Mouse (Mus musculus) heart, embryonic 15.5 days (tissue): ENCODE results near the gene Ppp2r2c. TPM values are rescaled to one million over a fixed set of nuclear protein-coding genes. Genes with fewer than 3 reads are reported as not detected.

Experiments
- ATAC-seq: fragments of 200-750 bp; cut with Nextera tagmentation; replicated peaks from 2 replicates; pipeline ENCODE4 v1.8.0; 2017; ENCODE audit warnings: low read depth, moderate TSS enrichment; ENCODE audit not compliant: insufficient number of reproducible peaks, insufficient read depth, low FRiP score
- H3K27ac ChIP-seq: fragments of 300-500 bp; sonication (generic); 2 replicates; pipeline ENCODE4 v1.5.1; 2015; ENCODE audit warnings: mild to moderate bottlenecking, inconsistent platforms
- H3K27me3 ChIP-seq: fragments of 300-500 bp; sonication (generic); 2 replicates; pipeline ENCODE4 v1.6.1; 2015; ENCODE audit warnings: inconsistent platforms
- H3K36me3 ChIP-seq: fragments of 300-500 bp; sonication (generic); 2 replicates; pipeline ENCODE4 v1.6.1; 2015; ENCODE audit warnings: mild to moderate bottlenecking, inconsistent platforms
- H3K4me1 ChIP-seq: fragments of 300-500 bp; sonication (generic); replicated peaks from 2 replicates; pipeline ENCODE4 v1.6.1; 2015; ENCODE audit warnings: inconsistent platforms
- H3K4me2 ChIP-seq: fragments of 300-500 bp; sonication (generic); 2 replicates; pipeline ENCODE4 v1.6.1; 2015; ENCODE audit warnings: inconsistent platforms, mild to moderate bottlenecking, moderate library complexity
- H3K4me3 ChIP-seq: fragments of 300-500 bp; sonication (generic); 2 replicates; pipeline ENCODE4 v1.5.1; 2015; ENCODE audit warnings: mild to moderate bottlenecking, inconsistent platforms
- H3K9ac ChIP-seq: fragments of 300-500 bp; sonication (generic); 2 replicates; pipeline ENCODE4 v1.6.1; 2015; ENCODE audit warnings: mild to moderate bottlenecking, inconsistent platforms
- H3K9me3 ChIP-seq: fragments of 300-500 bp; sonication (generic); replicated peaks from 2 replicates; pipeline ENCODE4 v1.6.1; 2016; ENCODE audit warnings: inconsistent platforms
- whole genome bisulfite sequencing: fragments of 180-500 bp; shearing (Covaris S2); methylation state at CpG from one replicate; pipeline ENCODE4 v1.1.7; 2015; ENCODE audit warnings: mixed read lengths; 5-methylcytosine and 5-hydroxymethylcytosine counted together
- polyA plus RNA-seq: library from polyadenylated mRNA; unstranded; fragments of >200 nt; fragmentation: Nextera tagmentation; extraction: Ambion mirVana; gene quantifications from 2 replicates; pipeline ENCODE4 v1.2.1, GENCODE M21; 2015

Ppp2r2c gene
- polyA plus RNA-seq, 1 experiment from 2014 or later = 0.10 TPM

DNA sequence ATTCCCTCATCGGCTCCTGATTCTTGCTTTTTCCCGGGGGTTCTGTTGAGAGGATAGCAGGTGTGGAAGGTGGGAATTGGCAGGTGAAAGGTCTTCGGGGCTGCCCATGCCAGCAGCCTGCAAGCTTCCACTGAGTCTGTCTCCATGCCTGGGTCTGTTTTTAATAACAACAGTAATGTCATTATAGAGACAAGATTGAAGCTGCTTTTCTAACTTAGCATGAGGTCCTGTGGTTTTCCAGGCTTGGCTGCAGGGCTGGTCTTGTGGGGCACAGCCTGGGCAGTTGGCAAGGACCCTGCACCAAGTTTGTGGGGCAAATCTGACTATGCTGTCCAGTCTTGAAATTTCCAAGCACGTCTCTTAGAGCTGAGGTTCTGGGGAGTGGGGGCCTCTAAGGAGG is 7.6 kb downstream of the Ppp2r2c start:
- Histone ChIP-seq H3K9ac (no peak overlapping the region), H3K27me3 (peaks cover 44% of the 10 kb centered on the region), H3K36me3 (no peaks in the 10 kb centered on the region), H3K4me2 (no peak overlapping the region), H3K4me1 (no peaks in the 10 kb centered on the region), H3K27ac (no peak overlapping the region), H3K4me3 (no peak overlapping the region), H3K9me3 (no peaks in the 10 kb centered on the region)
- 66% methylated on average over 4 of the region's 4 CpGs for WGBS
- no peak for ATAC-seq

DNA sequence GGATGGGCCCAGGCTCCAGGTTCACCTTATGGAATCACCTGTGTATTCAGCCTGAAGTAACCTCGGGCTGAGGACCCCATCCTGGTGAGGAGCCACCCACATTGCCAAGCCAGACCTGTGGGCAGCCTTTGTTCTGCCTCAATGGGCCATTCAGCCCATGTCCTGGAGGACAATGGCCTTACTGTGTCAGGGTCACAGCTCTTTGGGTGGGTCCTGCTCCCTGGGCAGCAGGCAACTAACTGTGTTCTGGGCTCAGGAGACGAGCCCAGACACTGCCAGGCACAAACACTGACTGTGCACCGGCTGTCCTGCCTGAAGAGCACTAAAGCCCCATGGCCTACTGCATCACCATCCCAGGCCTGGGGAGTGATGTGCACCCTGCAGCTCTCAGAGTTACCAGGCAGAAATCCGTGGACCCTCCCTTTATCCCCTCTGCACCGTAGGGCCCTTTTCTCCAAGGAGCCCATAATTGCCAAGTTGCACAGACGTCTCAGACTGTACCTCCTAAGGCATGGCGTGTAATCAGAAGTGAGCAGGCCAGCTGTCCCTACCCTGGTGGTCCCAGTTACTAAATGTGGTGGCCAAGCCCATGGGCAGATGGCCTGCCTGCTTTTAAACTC is 8.6 kb downstream of the Ppp2r2c start:
- no peak overlapping the region for H3K9ac ChIP-seq
- no peak overlapping the region for H3K4me2 ChIP-seq
- H3K27me3 ChIP-seq = peaks cover 35% of the 10 kb centered on the region
- no peaks in the 10 kb centered on the region for H3K36me3 ChIP-seq
- WGBS = 67% methylated on average over 7 of the region's 7 CpGs
- H3K4me3 ChIP-seq = no peak overlapping the region
- H3K4me1 ChIP-seq = no peaks in the 10 kb centered on the region
- no peaks in the 10 kb centered on the region for H3K9me3 ChIP-seq
- no peak for ATAC-seq
- H3K27ac ChIP-seq = no peak overlapping the region

DNA sequence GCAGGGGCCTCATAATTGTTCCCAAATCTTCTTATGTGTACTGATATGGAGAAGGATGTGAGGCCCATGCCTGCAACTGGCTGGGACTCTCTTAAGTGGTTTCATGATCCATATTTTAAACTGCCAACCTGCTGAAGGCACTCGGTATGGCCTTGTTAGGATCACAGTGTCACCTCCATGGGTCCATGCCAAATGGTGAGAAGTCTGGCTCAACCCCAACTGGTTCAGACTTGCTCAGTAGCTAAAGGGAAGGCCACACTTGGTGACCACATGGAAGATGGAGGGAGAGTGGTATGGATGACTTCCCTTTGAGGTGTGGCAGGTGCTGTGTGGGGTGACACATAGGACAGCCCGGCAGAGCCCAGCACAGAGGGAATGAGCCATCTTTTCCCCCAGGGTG is 9.3 kb downstream of the Ppp2r2c start:
- 61% methylated on average over 2 of the region's 2 CpGs for WGBS
- H3K9me3 ChIP-seq = no peaks in the 10 kb centered on the region
- H3K27ac ChIP-seq = no peak overlapping the region
- peaks cover 27% of the 10 kb centered on the region for H3K27me3 ChIP-seq
- H3K4me1 ChIP-seq = no peaks in the 10 kb centered on the region
- no peak for ATAC-seq
- H3K4me3 ChIP-seq = no peak overlapping the region
- H3K36me3 ChIP-seq = no peaks in the 10 kb centered on the region
- H3K9ac ChIP-seq = no peak overlapping the region
- no peak overlapping the region for H3K4me2 ChIP-seq

DNA sequence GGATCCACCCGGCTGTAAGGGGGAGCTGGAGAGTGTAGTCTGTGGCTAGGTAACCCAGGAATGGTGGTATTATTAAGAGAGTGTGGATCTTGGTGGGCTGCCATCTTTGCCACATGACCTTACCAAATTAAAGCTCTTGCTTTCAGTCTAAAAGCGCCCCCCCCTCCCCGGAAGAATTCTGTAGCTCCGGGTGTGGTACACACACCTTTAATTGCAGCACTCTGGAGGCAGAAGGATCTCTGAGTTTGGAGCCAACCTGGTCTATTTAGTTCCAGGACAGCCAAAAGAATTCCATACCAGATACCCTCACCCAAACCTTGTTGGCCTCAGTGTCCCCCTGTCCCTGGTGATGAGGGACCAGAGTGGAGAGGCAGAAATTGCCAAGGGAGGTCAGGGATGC is 10.5 kb downstream of the Ppp2r2c start:
- no peak overlapping the region for H3K4me2 ChIP-seq
- no peaks in the 10 kb centered on the region for H3K4me1 ChIP-seq
- peaks cover 20% of the 10 kb centered on the region for H3K27me3 ChIP-seq
- 76% methylated on average over 4 of the region's 4 CpGs for WGBS
- no peak for ATAC-seq
- H3K9ac ChIP-seq = no peak overlapping the region
- no peaks in the 10 kb centered on the region for H3K9me3 ChIP-seq
- no peak overlapping the region for H3K27ac ChIP-seq
- no peaks in the 10 kb centered on the region for H3K36me3 ChIP-seq
- H3K4me3 ChIP-seq = no peak overlapping the region

DNA sequence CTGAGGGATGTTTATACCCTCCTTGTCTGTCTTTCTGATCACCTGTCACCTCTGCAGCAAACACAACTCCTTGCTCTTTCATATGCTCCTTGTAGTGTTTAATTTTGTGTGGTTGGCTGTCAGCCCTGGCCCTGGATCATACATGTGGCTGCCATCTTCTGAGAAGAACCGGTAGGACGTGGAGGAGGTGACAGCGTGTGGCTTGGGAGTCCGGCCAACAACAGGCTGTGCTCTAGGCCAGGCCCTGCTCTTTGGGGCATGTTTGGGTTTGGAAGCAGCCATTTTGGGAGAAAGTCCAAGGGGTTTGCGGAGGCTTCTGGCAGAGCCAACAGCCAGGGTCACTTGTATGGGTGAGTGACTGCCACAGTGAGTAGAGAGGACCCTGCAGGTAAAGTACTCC is 12.3 kb downstream of the Ppp2r2c start:
- peaks cover 6% of the 10 kb centered on the region; the same call in 1 of the 2 replicates for H3K27me3 ChIP-seq
- H3K9me3 ChIP-seq = no peaks in the 10 kb centered on the region
- H3K36me3 ChIP-seq = no peaks in the 10 kb centered on the region
- H3K4me3 ChIP-seq = no peak overlapping the region
- no peak overlapping the region for H3K27ac ChIP-seq
- 73% methylated on average over 5 of the region's 5 CpGs for WGBS
- no peak for ATAC-seq
- no peak overlapping the region for H3K4me2 ChIP-seq
- H3K4me1 ChIP-seq = no peaks in the 10 kb centered on the region
- no peak overlapping the region for H3K9ac ChIP-seq

DNA sequence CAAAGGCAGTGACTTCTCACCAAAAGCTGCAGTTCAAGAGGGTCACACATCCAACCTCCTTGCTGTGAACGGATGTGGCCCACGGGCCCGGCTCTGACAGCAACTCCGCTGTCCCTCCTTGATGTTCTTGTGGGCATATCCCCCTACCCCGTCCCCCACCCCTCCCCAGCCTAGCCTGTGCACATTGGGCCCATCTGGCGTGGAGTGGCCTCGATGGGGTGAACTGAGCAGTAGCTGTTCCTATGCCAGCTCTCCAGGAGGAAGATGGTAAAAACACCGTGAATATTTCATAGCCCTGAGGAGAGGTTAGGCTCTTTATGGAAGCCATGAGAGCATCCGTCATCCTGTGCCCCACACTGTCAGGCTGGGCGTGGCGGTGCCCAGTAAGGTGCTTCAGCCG is 15.2 kb downstream of the Ppp2r2c start:
- Histone ChIP-seq H3K4me1 (no peaks in the 10 kb centered on the region), H3K9me3 (no peaks in the 10 kb centered on the region), H3K27me3 (no peaks in the 10 kb centered on the region), H3K4me3 (no peak overlapping the region), H3K9ac (no peak overlapping the region), H3K4me2 (no peak overlapping the region), H3K36me3 (no peaks in the 10 kb centered on the region), H3K27ac (no peak overlapping the region)
- no peak for ATAC-seq
- WGBS = 77% methylated on average over 12 of the region's 12 CpGs

DNA sequence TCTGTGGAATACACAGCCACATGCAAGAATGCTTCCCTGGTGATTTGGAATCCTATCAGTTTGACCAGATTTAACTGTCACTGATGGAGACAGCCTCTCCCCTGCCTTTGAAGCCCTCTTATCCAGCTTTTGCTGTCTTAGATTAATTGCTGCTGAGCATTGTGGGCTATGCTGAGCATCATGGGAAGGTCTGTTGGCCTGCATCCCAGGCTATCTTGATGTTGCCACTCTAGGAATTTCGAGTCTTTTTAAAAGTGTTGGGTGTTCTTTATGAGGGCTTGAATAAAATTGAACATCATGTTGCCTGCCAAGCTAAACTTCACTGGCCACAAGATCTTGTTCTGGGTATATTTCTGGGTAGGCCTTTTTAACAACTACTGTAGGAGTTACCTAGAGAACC is 16.8 kb downstream of the Ppp2r2c start:
- Histone ChIP-seq H3K27ac (no peak overlapping the region), H3K9ac (no peak overlapping the region), H3K36me3 (no peaks in the 10 kb centered on the region), H3K4me2 (no peak overlapping the region), H3K4me1 (no peaks in the 10 kb centered on the region), H3K4me3 (no peak overlapping the region), H3K27me3 (no peaks in the 10 kb centered on the region; the same call in 1 of the 2 replicates), H3K9me3 (no peaks in the 10 kb centered on the region)
- WGBS = 38% methylated on average over 1 of the region's 1 CpGs
- no peak for ATAC-seq

DNA sequence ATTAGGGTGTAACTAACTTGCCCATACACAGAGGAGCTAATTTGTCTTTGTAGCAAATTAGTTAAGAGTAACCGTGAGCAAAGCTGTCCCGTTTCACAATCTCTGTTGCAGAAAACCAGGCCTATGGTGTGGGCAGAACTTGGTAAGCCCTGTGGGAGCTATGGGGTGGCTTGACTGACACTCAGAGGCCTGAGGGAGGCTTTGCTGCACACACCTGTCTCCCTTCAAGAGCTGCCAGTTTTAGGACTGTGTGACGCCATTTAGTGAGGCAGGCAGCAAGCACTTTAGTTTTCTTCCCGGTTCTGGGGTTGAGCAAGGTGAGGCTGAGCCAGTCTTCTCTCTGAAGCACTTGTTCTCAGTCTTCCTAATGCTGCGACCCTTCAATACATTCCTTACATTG is 17.3 kb downstream of the Ppp2r2c start:
- no peaks in the 10 kb centered on the region; the same call in 1 of the 2 replicates for H3K27me3 ChIP-seq
- no peak overlapping the region for H3K9ac ChIP-seq
- H3K36me3 ChIP-seq = no peaks in the 10 kb centered on the region
- peaks cover 1% of the 10 kb centered on the region; the same call in 1 of the 2 replicates for H3K4me1 ChIP-seq
- no peak for ATAC-seq
- 78% methylated on average over 5 of the region's 5 CpGs for WGBS
- H3K9me3 ChIP-seq = no peaks in the 10 kb centered on the region
- H3K4me2 ChIP-seq = no peak overlapping the region
- H3K27ac ChIP-seq = no peak overlapping the region
- H3K4me3 ChIP-seq = no peak overlapping the region

DNA sequence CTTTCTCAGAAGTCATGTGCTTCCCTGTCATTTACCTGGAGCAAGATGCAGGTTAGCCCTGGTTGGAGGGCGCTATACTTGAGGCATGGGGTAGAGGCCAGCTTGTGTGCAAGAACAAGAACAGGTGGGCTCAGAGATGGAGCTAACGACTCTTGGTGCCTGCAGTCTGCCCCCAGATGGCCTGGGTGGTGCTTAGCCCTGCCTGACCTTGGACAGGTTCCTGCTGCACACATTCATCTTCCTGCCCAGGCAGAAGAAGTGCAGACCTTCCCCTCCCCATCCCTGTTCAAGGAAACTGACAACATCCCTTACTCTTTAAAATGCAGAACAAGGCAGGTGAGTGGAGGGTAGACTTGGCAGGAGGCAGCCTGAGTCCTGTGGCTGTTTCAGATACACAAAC is 18.0 kb downstream of the Ppp2r2c start:
- no peak overlapping the region for H3K4me2 ChIP-seq
- H3K4me1 ChIP-seq = peaks cover 4% of the 10 kb centered on the region; the same call in 1 of the 2 replicates
- WGBS = 50% methylated on average over 2 of the region's 2 CpGs
- no peak overlapping the region for H3K9ac ChIP-seq
- no peaks in the 10 kb centered on the region for H3K9me3 ChIP-seq
- no peak overlapping the region for H3K27ac ChIP-seq
- H3K27me3 ChIP-seq = no peaks in the 10 kb centered on the region; the same call in 1 of the 2 replicates
- H3K4me3 ChIP-seq = no peak overlapping the region
- ATAC-seq = no peak
- no peaks in the 10 kb centered on the region for H3K36me3 ChIP-seq

DNA sequence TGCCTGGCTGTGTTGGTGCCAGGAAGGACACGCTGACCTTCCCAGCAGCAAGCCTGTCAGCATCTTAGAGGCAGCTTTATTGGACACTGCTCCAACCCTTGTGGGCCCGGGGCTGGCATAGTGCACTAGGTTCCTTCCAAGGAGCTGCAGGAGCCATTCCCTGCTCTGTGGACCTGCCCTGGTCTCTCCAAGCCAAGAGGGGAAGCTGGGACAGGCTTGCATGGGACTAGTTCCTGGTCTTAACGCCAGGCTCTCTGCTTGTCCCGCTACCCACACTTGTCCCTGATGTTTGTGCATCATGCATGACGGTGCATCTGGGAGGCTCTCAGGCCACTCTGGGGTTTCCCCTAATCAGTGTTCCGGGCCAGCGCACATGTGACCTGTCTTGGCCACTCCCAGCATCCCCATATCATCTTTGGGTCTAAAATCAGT is 18.6 kb downstream of the Ppp2r2c start:
- no peaks in the 10 kb centered on the region for H3K9me3 ChIP-seq
- H3K4me1 ChIP-seq = peaks cover 4% of the 10 kb centered on the region; the same call in 1 of the 2 replicates
- H3K27me3 ChIP-seq = no peaks in the 10 kb centered on the region; the same call in 1 of the 2 replicates
- no peak for ATAC-seq
- WGBS = 67% methylated on average over 7 of the region's 7 CpGs
- no peak overlapping the region for H3K27ac ChIP-seq
- no peak overlapping the region for H3K4me3 ChIP-seq
- no peak overlapping the region for H3K9ac ChIP-seq
- H3K4me2 ChIP-seq = no peak overlapping the region
- no peaks in the 10 kb centered on the region for H3K36me3 ChIP-seq

DNA sequence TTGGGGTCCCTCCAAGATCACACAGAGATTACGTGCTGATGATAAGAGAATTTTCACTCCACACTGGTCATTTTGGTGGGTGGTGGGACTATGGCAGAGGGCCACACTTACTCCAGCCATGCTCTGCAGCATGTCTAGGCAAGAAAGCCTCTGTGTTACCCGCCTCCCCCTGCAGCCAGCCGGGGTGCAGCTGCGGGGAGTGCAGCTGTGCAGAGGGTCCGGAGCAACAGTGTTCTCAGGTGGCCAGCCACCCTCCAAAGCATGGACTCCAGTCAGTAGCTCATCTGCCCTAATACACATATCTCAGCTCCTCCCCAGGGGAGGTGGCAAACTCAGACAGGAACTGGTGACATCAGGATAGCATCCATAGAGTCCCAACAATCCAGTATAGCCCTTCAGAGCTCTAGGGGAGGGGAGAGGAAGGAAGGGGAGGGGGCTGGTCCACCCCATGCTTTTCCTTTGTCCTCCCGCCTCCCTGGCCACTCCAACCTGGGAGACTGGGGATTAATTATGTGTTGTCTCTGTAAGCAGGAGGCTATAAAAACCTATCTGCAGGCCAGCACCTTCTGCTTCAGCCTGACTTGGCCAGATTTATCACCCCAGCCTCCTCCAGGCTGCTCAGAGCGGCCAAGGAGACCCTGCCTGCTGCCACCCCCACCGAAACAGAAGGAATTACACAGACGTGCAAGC is 19.1 kb downstream of the Ppp2r2c start:
- no peaks in the 10 kb centered on the region for H3K36me3 ChIP-seq
- H3K9me3 ChIP-seq = no peaks in the 10 kb centered on the region
- H3K27me3 ChIP-seq = no peaks in the 10 kb centered on the region; the same call in 1 of the 2 replicates
- H3K27ac ChIP-seq = no peak overlapping the region
- H3K9ac ChIP-seq = no peak overlapping the region
- 39% methylated on average over 9 of the region's 9 CpGs for WGBS
- no peak for ATAC-seq
- H3K4me1 ChIP-seq = peaks cover 4% of the 10 kb centered on the region; the same call in 1 of the 2 replicates
- no peak overlapping the region for H3K4me2 ChIP-seq
- H3K4me3 ChIP-seq = no peak overlapping the region

DNA sequence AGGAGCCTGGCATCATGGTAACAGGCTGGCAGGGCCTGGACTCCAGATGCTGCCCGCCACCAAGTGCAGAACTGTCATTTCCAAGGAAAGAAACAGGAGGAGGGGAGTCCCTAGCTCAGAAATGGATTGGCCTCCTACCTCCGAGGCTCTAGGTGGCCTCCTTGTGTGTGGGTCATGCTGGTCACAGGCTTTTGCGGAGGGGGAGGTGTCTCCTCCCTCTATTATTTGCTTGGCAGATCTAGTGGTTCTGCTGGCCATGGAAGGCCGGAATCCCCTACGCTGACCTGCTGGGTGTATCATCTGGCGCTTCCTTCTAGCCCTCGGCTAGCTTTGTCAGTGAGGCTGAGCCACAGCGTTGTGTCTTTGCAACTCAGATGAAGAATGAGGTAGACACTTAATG is 20.2 kb downstream of the Ppp2r2c start:
- Histone ChIP-seq H3K4me1 (peaks cover 4% of the 10 kb centered on the region; the same call in 1 of the 2 replicates), H3K4me2 (no peak overlapping the region), H3K36me3 (no peaks in the 10 kb centered on the region), H3K9me3 (no peaks in the 10 kb centered on the region), H3K27me3 (no peaks in the 10 kb centered on the region; the same call in 1 of the 2 replicates), H3K4me3 (no peak overlapping the region), H3K27ac (no peak overlapping the region), H3K9ac (no peak overlapping the region)
- 80% methylated on average over 8 of the region's 8 CpGs for WGBS
- no peak for ATAC-seq
